Mouse (Mus musculus): ENCODE measurements at regions not wholly inside any gene's neighbourhood (a gene's known extent, or its start where the extent isn't known, plus 50 kb on each side); places are given as distances from the start of the nearest gene placed in this dataset.

DNA sequence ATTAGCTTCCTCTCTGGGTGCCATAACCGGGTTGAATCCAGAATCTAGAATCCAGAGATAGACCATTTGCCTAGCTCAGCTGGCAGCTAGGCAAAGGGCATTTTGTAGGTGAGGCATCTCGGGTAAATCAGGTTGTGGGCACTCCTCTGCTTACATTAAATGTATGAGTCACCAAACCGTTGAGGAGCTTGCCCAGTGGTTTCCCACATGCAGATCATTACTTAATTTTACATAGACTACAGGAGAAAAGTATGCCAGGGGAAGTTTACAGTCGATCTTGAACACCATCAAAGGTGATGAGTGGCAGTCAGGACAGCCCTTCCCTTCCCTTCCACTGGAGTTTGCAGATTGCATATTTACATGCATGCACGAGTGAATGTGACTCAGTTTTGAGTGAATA lies 128.5 kb upstream of the Peli2 start:
- TF ChIP-seq POLR2A (IDR thresholded peaks at IDR 0.05; ENCODE audit: borderline replicate concordance, extremely low read depth, insufficient read depth, insufficient read length), result no peak
- Histone ChIP-seq H3K4me1 (ENCODE audit: control insufficient read depth, insufficient read depth, low read length) (peaks cover 5% of the 10 kb centered on the region; the same call in 1 of the 2 replicates), H3K4me2 (replicated peaks; ENCODE audit: low read depth, low read length, severe bottlenecking) (no peak overlapping the region), H3K36me3 (ENCODE audit: control insufficient read depth, insufficient read depth, low read length) (no peaks in the 10 kb centered on the region), H3K27me3 (ENCODE audit: control insufficient read depth, insufficient read depth, low read length) (no peaks in the 10 kb centered on the region), H3K27ac (replicated peaks; ENCODE audit: low read depth, low read length) (no peak overlapping the region), H3K4me3 (replicated peaks; ENCODE audit: low read length) (no peak overlapping the region), H3K9me3 (ENCODE audit: control insufficient read depth, low read length) (no peaks in the 10 kb centered on the region), H3K9ac (ENCODE audit: low read depth, low read length, severe bottlenecking) (no peak overlapping the region)
- no peak for DNase-seq (ENCODE audit: low spot score)
- 70% methylated on average over 5 of the region's 5 CpGs for WGBS
- no peak for ATAC-seq (ENCODE audit: low FRiP score, low read depth)

- no peak overlapping the region for H3K9ac ChIP-seq (ENCODE audit: low read depth, low read length, severe bottlenecking)
- H3K36me3 ChIP-seq (ENCODE audit: control insufficient read depth, insufficient read depth, low read length), result no peaks in the 10 kb centered on the region
- no peak overlapping the region for H3K4me3 ChIP-seq (replicated peaks; ENCODE audit: low read length)
- TF ChIP-seq POLR2A (IDR thresholded peaks at IDR 0.05; ENCODE audit: borderline replicate concordance, extremely low read depth, insufficient read depth, insufficient read length), result no peak
- WGBS, result 92% methylated on average over 5 of the region's 5 CpGs
- DNase-seq (ENCODE audit: low spot score) (no peak), ATAC-seq (ENCODE audit: low FRiP score, low read depth) (no peak)
- no peaks in the 10 kb centered on the region for H3K9me3 ChIP-seq (ENCODE audit: control insufficient read depth, low read length)
- H3K4me2 ChIP-seq (replicated peaks; ENCODE audit: low read depth, low read length, severe bottlenecking), result no peak overlapping the region
- no peak overlapping the region for H3K27ac ChIP-seq (replicated peaks; ENCODE audit: low read depth, low read length)
- no peaks in the 10 kb centered on the region for H3K27me3 ChIP-seq (ENCODE audit: control insufficient read depth, insufficient read depth, low read length)
- H3K4me1 ChIP-seq (ENCODE audit: control insufficient read depth, insufficient read depth, low read length), result no peaks in the 10 kb centered on the region
Observed at GRCm38 (mm10) chr14:47992851-47993250, 127.8 kb upstream of the Peli2 start.

- H3K9ac ChIP-seq (ENCODE audit: low read depth, low read length, severe bottlenecking), result no peak overlapping the region
- H3K4me1 ChIP-seq (ENCODE audit: control insufficient read depth, insufficient read depth, low read length), result no peaks in the 10 kb centered on the region
- no peak for DNase-seq (ENCODE audit: low spot score)
- H3K27me3 ChIP-seq (ENCODE audit: control insufficient read depth, insufficient read depth, low read length), result no peaks in the 10 kb centered on the region
- no peak overlapping the region for H3K4me2 ChIP-seq (replicated peaks; ENCODE audit: low read depth, low read length, severe bottlenecking)
- H3K9me3 ChIP-seq (ENCODE audit: control insufficient read depth, low read length), result no peaks in the 10 kb centered on the region
- 91% methylated on average over 8 of the region's 8 CpGs for WGBS
- no peaks in the 10 kb centered on the region for H3K36me3 ChIP-seq (ENCODE audit: control insufficient read depth, insufficient read depth, low read length)
- H3K27ac ChIP-seq (replicated peaks; ENCODE audit: low read depth, low read length), result no peak overlapping the region
- no peak overlapping the region for H3K4me3 ChIP-seq (replicated peaks; ENCODE audit: low read length)
- ATAC-seq (ENCODE audit: low FRiP score, low read depth), result no peak
- TF ChIP-seq POLR2A (IDR thresholded peaks at IDR 0.05; ENCODE audit: borderline replicate concordance, extremely low read depth, insufficient read depth, insufficient read length), result no peak
Observed at GRCm38 (mm10) chr14:47998936-47999335, 121.7 kb upstream of the Peli2 start.

GRCm38 (mm10) chr14:48005092-48005928 lies 115.3 kb upstream of the Peli2 start:
- Histone ChIP-seq H3K4me3 (replicated peaks; ENCODE audit: low read length) (no peak overlapping the region), H3K4me2 (replicated peaks; ENCODE audit: low read depth, low read length, severe bottlenecking) (no peak overlapping the region), H3K9ac (ENCODE audit: low read depth, low read length, severe bottlenecking) (no peak overlapping the region), H3K4me1 (ENCODE audit: control insufficient read depth, insufficient read depth, low read length) (peaks cover 8% of the 10 kb centered on the region), H3K9me3 (ENCODE audit: control insufficient read depth, low read length) (no peaks in the 10 kb centered on the region), H3K27ac (replicated peaks; ENCODE audit: low read depth, low read length) (no peak overlapping the region), H3K36me3 (ENCODE audit: control insufficient read depth, insufficient read depth, low read length) (no peaks in the 10 kb centered on the region), H3K27me3 (ENCODE audit: control insufficient read depth, insufficient read depth, low read length) (no peaks in the 10 kb centered on the region)
- ATAC-seq (ENCODE audit: low FRiP score, low read depth) (no peak), DNase-seq (ENCODE audit: low spot score) (no peak)
- no peak for TF ChIP-seq POLR2A (IDR thresholded peaks at IDR 0.05; ENCODE audit: borderline replicate concordance, extremely low read depth, insufficient read depth, insufficient read length)
- 53% methylated on average over 6 of the region's 6 CpGs for WGBS

GRCm38 (mm10) chr14:48005929-48006309 lies 114.7 kb upstream of the Peli2 start:
- no peaks in the 10 kb centered on the region for H3K27me3 ChIP-seq (ENCODE audit: control insufficient read depth, insufficient read depth, low read length)
- no peak for DNase-seq (ENCODE audit: low spot score)
- peaks cover 8% of the 10 kb centered on the region for H3K4me1 ChIP-seq (ENCODE audit: control insufficient read depth, insufficient read depth, low read length)
- no peaks in the 10 kb centered on the region for H3K9me3 ChIP-seq (ENCODE audit: control insufficient read depth, low read length)
- no peak overlapping the region for H3K4me2 ChIP-seq (replicated peaks; ENCODE audit: low read depth, low read length, severe bottlenecking)
- WGBS, result 35% methylated on average over 1 of the region's 1 CpGs
- H3K9ac ChIP-seq (ENCODE audit: low read depth, low read length, severe bottlenecking), result no peak overlapping the region
- H3K36me3 ChIP-seq (ENCODE audit: control insufficient read depth, insufficient read depth, low read length), result no peaks in the 10 kb centered on the region
- no peak overlapping the region for H3K4me3 ChIP-seq (replicated peaks; ENCODE audit: low read length)
- TF ChIP-seq POLR2A (IDR thresholded peaks at IDR 0.05; ENCODE audit: borderline replicate concordance, extremely low read depth, insufficient read depth, insufficient read length), result no peak
- no peak overlapping the region for H3K27ac ChIP-seq (replicated peaks; ENCODE audit: low read depth, low read length)
- ATAC-seq (ENCODE audit: low FRiP score, low read depth), result no peak

Measured in limb, embryonic 14.5 days (tissue).